Mouse (Mus musculus) MEL (cell line): Measurements from ENCODE around the gene Hadha. TPM values are rescaled to one million over a fixed set of nuclear protein-coding genes. Genes with fewer than 3 reads are reported as not detected.

Experiments
- DNase-seq: peaks from one replicate; pipeline ENCODE4 v3.0.0; 2011; ENCODE audit warnings: low read depth, low spot score
- H3K27ac ChIP-seq: 2 replicates; pipeline ENCODE4 v1.5.1; 2012; ENCODE audit warnings: low read depth, mild to moderate bottlenecking, control low read depth, low read length, moderate library complexity; ENCODE audit not compliant: control insufficient read depth
- H3K27me3 ChIP-seq, 2 experiments: fragments of 150-350 bp in 1 of 2; sonication (generic) in 1 of 2; 2 replicates each; pipeline ENCODE4 v1.6.1; 2012; ENCODE audit warnings: low read length in 2 of 2, mild to moderate bottlenecking in 2 of 2, improper control_type of control experiment in 1 of 2, moderate library complexity in 1 of 2; ENCODE audit not compliant: insufficient read depth in 2 of 2, control insufficient read depth in 1 of 2
- H3K36me3 ChIP-seq, 2 experiments: 2 replicates each; pipeline ENCODE4 v1.6.1; 2012 to 2014; ENCODE audit warnings: low read length in 2 of 2, improper control_type of control experiment in 1 of 2, inconsistent platforms in 1 of 2, mild to moderate bottlenecking in 1 of 2; ENCODE audit not compliant: insufficient read depth in 2 of 2, control insufficient read depth in 1 of 2
- H3K4me1 ChIP-seq, 2 experiments: fragments of 150-350 bp in 1 of 2; sonication (generic) in 1 of 2; 2 replicates each; pipeline ENCODE4 v1.6.1; 2012; ENCODE audit warnings: low read length in 2 of 2, improper control_type of control experiment in 1 of 2, mild to moderate bottlenecking in 1 of 2; ENCODE audit not compliant: insufficient read depth in 2 of 2, control insufficient read depth in 1 of 2
- H3K4me3 ChIP-seq, 2 experiments: fragments of 150-350 bp in 1 of 2; sonication (generic) in 1 of 2; 2 replicates each; pipeline ENCODE4 v1.5.1; 2012; ENCODE audit warnings: low read depth in 2 of 2, low read length in 2 of 2, mild to moderate bottlenecking in 2 of 2, moderate library complexity in 2 of 2, control low read depth in 1 of 2, improper control_type of control experiment in 1 of 2; ENCODE audit not compliant: control insufficient read depth in 1 of 2, insufficient read depth in 1 of 2
- H3K79me2 ChIP-seq: 2 replicates; pipeline ENCODE4 v1.6.1; 2012; ENCODE audit warnings: mild to moderate bottlenecking, low read length, moderate library complexity; ENCODE audit not compliant: control insufficient read depth, poor library complexity, insufficient read depth
- H3K9ac ChIP-seq: 2 replicates; pipeline ENCODE4 v1.6.1; 2012; ENCODE audit warnings: low read depth, mild to moderate bottlenecking, control low read depth, low read length, moderate library complexity; ENCODE audit not compliant: control insufficient read depth, poor library complexity, severe bottlenecking
- H3K9me3 ChIP-seq: fragments of 150-350 bp; sonication (generic); replicated peaks from 2 replicates; pipeline ENCODE4 v1.6.1; 2012; ENCODE audit warnings: mild to moderate bottlenecking, low read length, improper control_type of control experiment, moderate library complexity; ENCODE audit not compliant: insufficient read depth
- E2F4 ChIP-seq: IDR thresholded peaks from 2 replicates; pipeline ENCODE4 v1.6.1; 2011; ENCODE audit warnings: low read depth, low read length, improper control_type of control experiment, borderline replicate concordance
- HCFC1 ChIP-seq: IDR thresholded peaks from 2 replicates; pipeline ENCODE4 v1.6.1; 2012; ENCODE audit warnings: low read depth, mild to moderate bottlenecking, inconsistent platforms, low read length, improper control_type of control experiment, moderate library complexity
- MAX ChIP-seq: IDR thresholded peaks from 2 replicates; pipeline ENCODE4 v1.6.1; 2011; ENCODE audit warnings: low read length, improper control_type of control experiment
- MEF2A ChIP-seq: IDR thresholded peaks from 2 replicates; pipeline ENCODE4 v1.6.1; 2014; ENCODE audit warnings: low read depth, mild to moderate bottlenecking, inconsistent platforms, low read length, improper control_type of control experiment; ENCODE audit not compliant: poor library complexity, insufficient replicate concordance, severe bottlenecking; ENCODE audit errors: extremely low read depth
- POLR2AphosphoS2 ChIP-seq: IDR thresholded peaks from 2 replicates; pipeline ENCODE4 v1.6.1; 2011; ENCODE audit warnings: low read length, improper control_type of control experiment
- RCOR1 ChIP-seq: IDR thresholded peaks from 2 replicates; pipeline ENCODE4 v1.6.1; 2012; ENCODE audit warnings: low read depth, mild to moderate bottlenecking, inconsistent platforms, low read length, improper control_type of control experiment
- TAL1 ChIP-seq: IDR thresholded peaks from 2 replicates; pipeline ENCODE4 v1.6.1; 2012; ENCODE audit warnings: mild to moderate bottlenecking, inconsistent platforms, low read length, moderate library complexity, mixed read lengths
- USF1 ChIP-seq: IDR thresholded peaks from 2 replicates; pipeline ENCODE4 v1.6.1; 2014; ENCODE audit warnings: low read depth, mild to moderate bottlenecking, inconsistent platforms, low read length, improper control_type of control experiment, moderate library complexity
- ZC3H11A ChIP-seq: IDR thresholded peaks from 2 replicates; pipeline ENCODE4 v1.6.1; 2012; ENCODE audit warnings: low read depth, mild to moderate bottlenecking, inconsistent platforms, low read length, improper control_type of control experiment
- ZKSCAN1 ChIP-seq: IDR thresholded peaks from 2 replicates; pipeline ENCODE4 v1.6.1; 2012; ENCODE audit warnings: low read depth, mild to moderate bottlenecking, inconsistent platforms, low read length, improper control_type of control experiment, moderate library complexity
- polyA plus RNA-seq, 2 experiments: library from polyadenylated mRNA; stranded (reverse) in 1 of 2; unstranded in 1 of 2; fragments of >175 nt in 1 of 2; fragments of >200 nt in 1 of 2; gene quantifications; 2 replicates each; pipeline versions ENCODE4 v1.2.1 to v1.2.4; 2012; ENCODE audit warnings: low replicate concordance in 2 of 2, low read depth in 1 of 2; ENCODE audit not compliant: insufficient read length in 2 of 2, insufficient read depth in 1 of 2, missing spikeins in 1 of 2
- total RNA-seq: library from RNA; depleted of rRNA; stranded (reverse); fragments of 300-350 nt; gene quantifications from 2 replicates; pipeline ENCODE4 v1.2.3, GENCODE M21; 2012

The Hadha gene
- total and polyA plus RNA-seq, 3 experiments: 107 to 271 (median 120) TPM

DNA sequence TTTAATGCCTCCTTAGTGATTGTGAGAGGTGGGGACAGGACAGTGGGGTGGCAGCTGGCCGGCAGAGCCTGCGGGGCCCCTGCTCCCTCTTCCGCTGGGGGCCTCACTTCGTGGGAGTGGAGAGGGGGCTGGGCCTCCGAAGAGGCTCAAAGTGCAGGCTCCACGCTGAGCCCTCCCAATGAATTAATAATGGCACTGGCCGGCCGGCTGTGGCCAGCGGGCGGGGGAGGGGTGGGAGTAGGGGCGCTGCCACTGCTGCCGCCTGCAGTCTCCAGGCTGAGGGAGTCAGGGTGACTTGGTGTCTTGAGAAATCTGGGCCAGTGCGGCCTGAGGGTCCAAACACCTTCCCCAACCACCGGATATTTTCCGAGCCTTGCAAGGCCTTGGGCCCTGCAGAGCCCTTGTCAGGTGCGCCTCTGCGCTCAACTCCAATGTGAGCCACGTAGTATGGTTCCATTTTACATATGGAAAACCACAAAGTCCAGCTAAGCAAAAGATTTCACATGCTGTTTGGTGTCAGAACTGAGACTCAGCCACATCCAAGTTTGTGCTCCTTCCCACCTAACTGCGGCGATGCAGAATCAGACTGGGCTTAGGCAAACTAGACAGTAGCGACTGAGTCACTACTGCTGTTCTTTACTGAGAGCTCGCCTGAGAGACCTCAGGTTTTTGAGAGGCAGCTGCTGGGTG, 44.4 kb downstream of the Hadha start:
- H3K27ac ChIP-seq: no peak overlapping the region
- H3K4me1 ChIP-seq: no peaks in the 10 kb centered on the region
- TF ChIP-seq ZKSCAN1: no peak
- no peak overlapping the region for H3K4me3 ChIP-seq
- H3K9me3 ChIP-seq: no peaks in the 10 kb centered on the region
- H3K9ac ChIP-seq: no peak overlapping the region
- no peaks in the 10 kb centered on the region for H3K79me2 ChIP-seq
- DNase-seq: no peak
- H3K36me3 ChIP-seq: no peaks in the 10 kb centered on the region
- H3K27me3 ChIP-seq: no peaks in the 10 kb centered on the region; a peak in 1 of 4 replicates

DNA sequence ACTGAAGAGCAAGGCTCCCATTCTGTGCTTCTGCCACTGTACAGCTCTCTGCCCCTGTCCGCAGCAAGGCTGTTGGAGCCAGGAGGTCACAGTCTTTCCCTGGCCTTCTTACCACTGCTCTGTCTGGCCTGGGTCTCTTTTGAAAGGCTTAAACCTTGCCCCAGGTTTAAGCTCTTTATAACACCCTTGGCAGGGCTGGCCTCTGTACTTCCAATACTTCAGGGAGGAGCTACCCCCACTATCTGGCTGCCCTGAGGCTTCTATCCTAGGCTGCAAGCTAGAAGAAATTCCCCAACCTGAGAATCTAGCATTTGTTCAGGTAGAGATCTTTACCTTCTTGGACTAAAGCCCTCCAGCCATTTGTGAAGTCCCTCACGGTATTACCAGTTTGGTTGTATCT, 45.1 kb downstream of the Hadha start:
- TF ChIP-seq RCOR1: no peak

DNA sequence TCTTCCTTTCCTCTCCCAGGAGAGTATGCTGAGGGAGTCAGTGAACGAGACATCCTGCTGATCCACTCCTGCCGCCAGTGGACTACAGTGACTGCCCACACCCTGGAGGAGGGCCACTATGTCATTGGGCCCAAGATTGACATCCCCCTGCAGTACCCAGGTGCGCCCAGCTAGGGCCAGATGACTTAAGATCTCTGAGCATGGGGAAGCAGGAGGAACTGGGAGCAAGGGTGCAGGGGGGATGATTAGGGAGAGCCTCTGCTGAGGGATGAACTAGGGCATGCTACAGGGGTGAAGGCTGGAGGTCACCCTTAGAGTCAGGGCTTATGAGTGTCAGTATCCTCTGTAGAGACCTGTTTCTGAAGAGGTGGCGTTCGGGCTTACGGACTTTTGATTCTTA, 46.7 kb downstream of the Hadha start:
- Histone ChIP-seq H3K27ac (no peak overlapping the region), H3K4me3 (no peak overlapping the region), H3K36me3 (no peaks in the 10 kb centered on the region), H3K9ac (no peak overlapping the region), H3K79me2 (no peaks in the 10 kb centered on the region), H3K27me3 (no peaks in the 10 kb centered on the region; a peak in 1 of 4 replicates), H3K9me3 (no peaks in the 10 kb centered on the region), H3K4me1 (no peaks in the 10 kb centered on the region)
- TF ChIP-seq USF1 (no peak), POLR2AphosphoS2 (no peak), TAL1 (no peak), MEF2A (no peak), HCFC1 (no peak), ZC3H11A (no peak)
- no peak for DNase-seq

More for the DNA sequence above, 45.1 kb downstream of the Hadha start:
- no peak overlapping the region for H3K9ac ChIP-seq
- H3K4me3 ChIP-seq: no peak overlapping the region
- no peak for DNase-seq
- H3K79me2 ChIP-seq: no peaks in the 10 kb centered on the region
- no peaks in the 10 kb centered on the region for H3K4me1 ChIP-seq
- no peaks in the 10 kb centered on the region for H3K9me3 ChIP-seq
- H3K27me3 ChIP-seq: no peaks in the 10 kb centered on the region; a peak in 1 of 4 replicates
- H3K27ac ChIP-seq: no peak overlapping the region
- H3K36me3 ChIP-seq: no peaks in the 10 kb centered on the region

DNA sequence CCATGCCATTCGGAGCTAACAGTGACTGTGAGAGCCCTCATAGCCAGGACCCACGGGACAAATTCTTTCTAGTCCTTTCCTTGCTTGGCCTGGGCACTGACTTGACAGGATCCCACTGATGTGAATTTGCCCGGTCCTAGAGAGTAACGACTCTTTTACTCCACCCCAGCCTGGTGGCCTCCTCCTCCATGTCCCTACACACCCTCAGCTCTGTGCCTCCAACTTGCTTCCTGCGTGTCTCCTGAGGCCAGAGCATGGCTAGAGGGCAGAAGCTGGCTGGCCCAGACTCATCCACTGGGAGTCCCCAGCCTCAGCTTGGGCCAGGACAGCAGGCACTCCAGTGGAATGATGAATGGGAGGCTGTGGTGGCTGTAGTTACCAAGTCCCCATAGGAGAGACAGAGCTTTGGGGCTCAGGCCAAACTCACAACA, 47.3 kb downstream of the Hadha start:
- no peak overlapping the region for H3K27ac ChIP-seq
- no peak for TF ChIP-seq MAX
- no peak for TF ChIP-seq E2F4
- H3K36me3 ChIP-seq: no peaks in the 10 kb centered on the region
- no peak overlapping the region for H3K4me3 ChIP-seq
- DNase-seq: no peak
- no peaks in the 10 kb centered on the region; a peak in 1 of 4 replicates for H3K27me3 ChIP-seq
- H3K9ac ChIP-seq: no peak overlapping the region
- H3K4me1 ChIP-seq: no peaks in the 10 kb centered on the region
- H3K79me2 ChIP-seq: no peaks in the 10 kb centered on the region
- no peaks in the 10 kb centered on the region for H3K9me3 ChIP-seq
